Comparison of ENCODE assay signal across 19 mouse cellular contexts in genomic region chr11:101470206-101470605, GRCm38 (mm10). TPM values are rescaled to one million over a fixed set of nuclear protein-coding genes. Genes with fewer than 3 reads are reported as not detected.
DNase-seq lines count a peak whose midpoint lies in the region; ATAC-seq lines count a peak whose summit lies in the region.
"Had no signal": no experiment of that assay in that cellular context is flagged by ENCODE, and none has a peak within 500 bp of the region (broad histone marks: within the 10 kb centered on the region; RNA-seq: fewer than 3 reads in every experiment).

No protein-coding gene starts in this region.

- no peaks in the 10 kb centered on the region for H3K9me3 ChIP-seq in heart, embryonic 14.5 days (ENCODE audit: control insufficient read depth, low read length)
- H3K9me3 ChIP-seq in forebrain, embryonic 11.5 days (ENCODE audit: control insufficient read depth, low read length) = no peaks in the 10 kb centered on the region
- H3K9me3 ChIP-seq in hindbrain, embryonic 14.5 days (ENCODE audit: control insufficient read depth, low read length) = no peaks in the 10 kb centered on the region
- H3K9me3 ChIP-seq in neural tube, embryonic 14.5 days (ENCODE audit: control insufficient read depth, low read length) = no peaks in the 10 kb centered on the region
- H3K9me3 ChIP-seq: embryonic facial prominence, embryonic 12.5 days; G1E; limb, embryonic 13.5 days had no signal

- H3K27me3 ChIP-seq in heart, embryonic 14.5 days (ENCODE audit: control insufficient read depth, insufficient read depth, low read length) = no peaks in the 10 kb centered on the region
- no peaks in the 10 kb centered on the region for H3K27me3 ChIP-seq in forebrain, embryonic 11.5 days (ENCODE audit: control insufficient read depth, insufficient read depth, low read length)
- H3K27me3 ChIP-seq in hindbrain, embryonic 14.5 days (ENCODE audit: control insufficient read depth, insufficient read depth, low read length) = no peaks in the 10 kb centered on the region
- no peaks in the 10 kb centered on the region for H3K27me3 ChIP-seq in neural tube, embryonic 14.5 days (ENCODE audit: control insufficient read depth, insufficient read depth, low read length)

- peak overlapping the region; percentile 30; the same call in 1 of the 2 replicates for H3K9ac ChIP-seq in heart, embryonic 14.5 days (ENCODE audit: low read length)
- no peak overlapping the region; the same call in 1 of the 2 replicates for H3K9ac ChIP-seq in forebrain, embryonic 11.5 days (ENCODE audit: low read length)
- H3K9ac ChIP-seq in hindbrain, embryonic 14.5 days = peak overlapping the region; percentile 29; the same call in 1 of the 2 replicates
- no peak overlapping the region for H3K9ac ChIP-seq in neural tube, embryonic 14.5 days (replicated peaks; ENCODE audit: low read depth, low read length)
- H3K9ac ChIP-seq: embryonic facial prominence, embryonic 12.5 days; limb, embryonic 13.5 days had no signal

- no peak for DNase-seq in heart, adult 9 months (ENCODE audit: low spot score in 2 of 2)
- no peak for DNase-seq in forebrain, embryonic 11.5 days (ENCODE audit: low spot score)
- no peak for DNase-seq in hindbrain, embryonic 14.5 days (ENCODE audit: low spot score)
- no peak for DNase-seq in cerebellum, postnatal 4 days (ENCODE audit: low spot score in 2 of 2)
- DNase-seq: adrenal gland, postnatal 25 days; B cell, adult 2 months; cerebellum, postnatal 25 days; kidney, adult 18-20 months; kidney, postnatal 36 days; lung, postnatal 36 days; spleen, adult 18-20 months had no signal

- peak overlapping the region in 1 of 2 experiments; percentile 33; a peak in 1 of 4 replicates for H3K27ac ChIP-seq in heart, embryonic 14.5 days (replicated peaks in 1 of 2; ENCODE audit: control insufficient read depth in 1 of 2, insufficient read depth in 1 of 2, low read depth in 2 of 2, low read length in 2 of 2)
- H3K27ac ChIP-seq in forebrain, embryonic 11.5 days (ENCODE audit: low read depth, low read length) = no peak overlapping the region
- H3K27ac ChIP-seq in hindbrain, embryonic 14.5 days = no peak overlapping the region
- no peak overlapping the region for H3K27ac ChIP-seq in neural tube, embryonic 14.5 days (ENCODE audit: low read depth, low read length)
- H3K27ac ChIP-seq: embryonic facial prominence, embryonic 12.5 days; left cerebral cortex, adult 2 months; limb, embryonic 13.5 days had no signal

- WGBS in heart, embryonic 14.5 days = 33% methylated on average over 7 of the region's 7 CpGs
- 13% methylated on average over 7 of the region's 7 CpGs for WGBS in forebrain, embryonic 11.5 days
- WGBS in hindbrain, embryonic 14.5 days = 16% methylated on average over 7 of the region's 7 CpGs
- 24% methylated on average over 7 of the region's 7 CpGs for WGBS in neural tube, embryonic 14.5 days

- ATAC-seq in heart, embryonic 14.5 days (ENCODE audit: insufficient number of reproducible peaks, insufficient read depth, low FRiP score, low read depth) = no peak
- ATAC-seq in forebrain, embryonic 11.5 days (replicated peaks; ENCODE audit: low FRiP score) = no peak
- ATAC-seq in hindbrain, embryonic 14.5 days (ENCODE audit: low FRiP score) = no peak
- no peak for ATAC-seq in neural tube, embryonic 14.5 days (ENCODE audit: low read depth)
- no peak for ATAC-seq in erythroblast, adult 5-6 weeks (replicated peaks; ENCODE audit: low FRiP score, poor library complexity, severe bottlenecking)
- no peak for ATAC-seq in monocyte, adult 5-6 weeks (replicated peaks; ENCODE audit: insufficient number of reproducible peaks, low FRiP score, low TSS enrichment, poor library complexity, severe bottlenecking)

- H3K4me3 ChIP-seq in heart, embryonic 14.5 days (ENCODE audit: control insufficient read depth in 1 of 2, insufficient read depth in 1 of 2, low read depth in 1 of 2, low read length in 2 of 2) = no peak overlapping the region
- H3K4me3 ChIP-seq in forebrain, embryonic 11.5 days (ENCODE audit: low read depth, low read length) = peak overlapping the region; percentile 0; the same call in 1 of the 2 replicates
- no peak overlapping the region for H3K4me3 ChIP-seq in hindbrain, embryonic 14.5 days (replicated peaks; ENCODE audit: low read length)
- H3K4me3 ChIP-seq in neural tube, embryonic 14.5 days (ENCODE audit: low read depth, low read length) = no peak overlapping the region
- H3K4me3 ChIP-seq: embryonic facial prominence, embryonic 12.5 days; left cerebral cortex, adult 2 months; limb, embryonic 13.5 days had no signal

- no peak overlapping the region for H3K4me2 ChIP-seq in heart, embryonic 14.5 days (ENCODE audit: low read length)
- H3K4me2 ChIP-seq in forebrain, embryonic 11.5 days (ENCODE audit: low read depth, low read length, severe bottlenecking) = peak overlapping the region; percentile 22; the same call in 1 of the 2 replicates
- peak overlapping the region; percentile 13 for H3K4me2 ChIP-seq in hindbrain, embryonic 14.5 days (replicated peaks)
- peak overlapping the region; percentile 16; the same call in 1 of the 2 replicates for H3K4me2 ChIP-seq in neural tube, embryonic 14.5 days (ENCODE audit: low read depth, low read length)
- H3K4me2 ChIP-seq: embryonic facial prominence, embryonic 12.5 days; limb, embryonic 13.5 days had no signal

- H3K4me1 ChIP-seq in heart, embryonic 14.5 days (ENCODE audit: control insufficient read depth in 2 of 2, insufficient read depth in 2 of 2, low read length in 2 of 2) = peaks cover 12 to 17% of the 10 kb centered on the region in 2 experiments
- H3K4me1 ChIP-seq in forebrain, embryonic 11.5 days (replicated peaks; ENCODE audit: control insufficient read depth, insufficient read depth, low read length) = peaks cover 9% of the 10 kb centered on the region; the same call in 1 of the 2 replicates
- peaks cover 13% of the 10 kb centered on the region for H3K4me1 ChIP-seq in hindbrain, embryonic 14.5 days (replicated peaks; ENCODE audit: control insufficient read depth, insufficient read depth, low read length)
- H3K4me1 ChIP-seq in neural tube, embryonic 14.5 days (ENCODE audit: control insufficient read depth, insufficient read depth, low read length) = peaks cover 15% of the 10 kb centered on the region; the same call in 1 of the 2 replicates

- no peaks in the 10 kb centered on the region for H3K36me3 ChIP-seq in heart, embryonic 14.5 days (ENCODE audit: control insufficient read depth, insufficient read depth, low read length)
- no peaks in the 10 kb centered on the region for H3K36me3 ChIP-seq in forebrain, embryonic 11.5 days (ENCODE audit: control insufficient read depth, insufficient read depth, low read length)
- peaks cover 10% of the 10 kb centered on the region for H3K36me3 ChIP-seq in hindbrain, embryonic 14.5 days (replicated peaks; ENCODE audit: control insufficient read depth, insufficient read depth)
- H3K36me3 ChIP-seq in neural tube, embryonic 14.5 days (ENCODE audit: control insufficient read depth, insufficient read depth, low read length) = no peaks in the 10 kb centered on the region
- H3K36me3 ChIP-seq: embryonic facial prominence, embryonic 12.5 days; limb, embryonic 13.5 days had no signal

RNA-seq across cellular contexts. Expression of gene Vat1, which starts 4.2 kb away (rescaled TPM):
- 24.7 and 31.6 TPM in 2 replicates for polyA plus RNA-seq in heart, embryonic 14.5 days (2014; fragmentation: Nextera tagmentation; extraction: Ambion mirVana)
- 47.0 and 51.4 TPM in 2 replicates for polyA plus RNA-seq in forebrain, embryonic 11.5 days (2014; fragmentation: Nextera tagmentation; extraction: Ambion mirVana)
- 99.9 and 117 TPM in 2 replicates for polyA plus RNA-seq in hindbrain, embryonic 14.5 days (2014; fragmentation: Nextera tagmentation; extraction: Ambion mirVana)
- 67.4 and 90.8 TPM in 2 replicates for polyA plus RNA-seq in neural tube, embryonic 14.5 days (2014; fragmentation: Nextera tagmentation; extraction: Ambion mirVana)
- total RNA-seq in erythroblast, adult 5-6 weeks (2015; ENCODE audit: low replicate concordance) = 12.3 and 16.1 TPM in 2 replicates
- 6.7 and 8.1 TPM in 2 replicates for total RNA-seq in erythroblast, adult 5-6 weeks (2017; ENCODE audit: low replicate concordance)
- 13.9 to 14.1 TPM (median 13.9 TPM) in 3 replicates for total RNA-seq in monocyte, adult 5-6 weeks (2017)

RNA-seq across cellular contexts. Expression of gene Rnd2, which starts 5.4 kb away (rescaled TPM):
- 5.4 and 9.0 TPM in 2 replicates for polyA plus RNA-seq in heart, embryonic 14.5 days (2014; fragmentation: Nextera tagmentation; extraction: Ambion mirVana)
- polyA plus RNA-seq in forebrain, embryonic 11.5 days (2014; fragmentation: Nextera tagmentation; extraction: Ambion mirVana) = 43.5 and 49.0 TPM in 2 replicates
- 51.0 and 52.5 TPM in 2 replicates for polyA plus RNA-seq in hindbrain, embryonic 14.5 days (2014; fragmentation: Nextera tagmentation; extraction: Ambion mirVana)
- 37.9 and 61.8 TPM in 2 replicates for polyA plus RNA-seq in neural tube, embryonic 14.5 days (2014; fragmentation: Nextera tagmentation; extraction: Ambion mirVana)
- not detected in 2 replicates for total RNA-seq in erythroblast, adult 5-6 weeks (2015; ENCODE audit: low replicate concordance)
- total RNA-seq in erythroblast, adult 5-6 weeks (2017; ENCODE audit: low replicate concordance) = 1.4 TPM in 1 of 2 replicates, not detected in the other
- not detected in 3 replicates for total RNA-seq in monocyte, adult 5-6 weeks (2017)

RNA-seq across cellular contexts. Expression of gene Ifi35, which starts 22.0 kb away (rescaled TPM):
- 17.1 and 17.3 TPM in 2 replicates for polyA plus RNA-seq in heart, embryonic 14.5 days (2014; fragmentation: Nextera tagmentation; extraction: Ambion mirVana)
- 3.8 and 3.9 TPM in 2 replicates for polyA plus RNA-seq in forebrain, embryonic 11.5 days (2014; fragmentation: Nextera tagmentation; extraction: Ambion mirVana)
- polyA plus RNA-seq in hindbrain, embryonic 14.5 days (2014; fragmentation: Nextera tagmentation; extraction: Ambion mirVana) = 2.6 and 5.4 TPM in 2 replicates
- 1.4 and 2.0 TPM in 2 replicates for polyA plus RNA-seq in neural tube, embryonic 14.5 days (2014; fragmentation: Nextera tagmentation; extraction: Ambion mirVana)
- total RNA-seq in erythroblast, adult 5-6 weeks (2015; ENCODE audit: low replicate concordance) = 71.9 and 78.0 TPM in 2 replicates
- 62.4 and 81.0 TPM in 2 replicates for total RNA-seq in erythroblast, adult 5-6 weeks (2017; ENCODE audit: low replicate concordance)
- total RNA-seq in monocyte, adult 5-6 weeks (2017) = 65.6 to 68.1 TPM (median 67.1 TPM) in 3 replicates

RNA-seq across cellular contexts. Expression of gene Rpl27, which starts 28.1 kb away (rescaled TPM):
- 245 and 260 TPM in 2 replicates for polyA plus RNA-seq in heart, embryonic 14.5 days (2014; fragmentation: Nextera tagmentation; extraction: Ambion mirVana)
- 370 and 424 TPM in 2 replicates for polyA plus RNA-seq in forebrain, embryonic 11.5 days (2014; fragmentation: Nextera tagmentation; extraction: Ambion mirVana)
- polyA plus RNA-seq in hindbrain, embryonic 14.5 days (2014; fragmentation: Nextera tagmentation; extraction: Ambion mirVana) = 248 and 297 TPM in 2 replicates
- polyA plus RNA-seq in neural tube, embryonic 14.5 days (2014; fragmentation: Nextera tagmentation; extraction: Ambion mirVana) = 257 and 271 TPM in 2 replicates
- total RNA-seq in erythroblast, adult 5-6 weeks (2015; ENCODE audit: low replicate concordance) = 108 and 182 TPM in 2 replicates
- total RNA-seq in erythroblast, adult 5-6 weeks (2017; ENCODE audit: low replicate concordance) = 176 and 239 TPM in 2 replicates
- total RNA-seq in monocyte, adult 5-6 weeks (2017) = 465 to 1,168 TPM (median 1,010 TPM) in 3 replicates

RNA-seq across cellular contexts. Expression of gene Ptges3l, which starts 45.1 kb away (rescaled TPM):
- 81.7 and 96.0 TPM in 2 replicates for polyA plus RNA-seq in heart, embryonic 14.5 days (2014; fragmentation: Nextera tagmentation; extraction: Ambion mirVana)
- polyA plus RNA-seq in forebrain, embryonic 11.5 days (2014; fragmentation: Nextera tagmentation; extraction: Ambion mirVana) = 1.6 and 2.7 TPM in 2 replicates
- polyA plus RNA-seq in hindbrain, embryonic 14.5 days (2014; fragmentation: Nextera tagmentation; extraction: Ambion mirVana) = 1.9 and 2.2 TPM in 2 replicates
- polyA plus RNA-seq in neural tube, embryonic 14.5 days (2014; fragmentation: Nextera tagmentation; extraction: Ambion mirVana) = 1.8 and 3.0 TPM in 2 replicates
- 2.9 TPM in 1 of 2 replicates, not detected in the other for total RNA-seq in erythroblast, adult 5-6 weeks (2015; ENCODE audit: low replicate concordance)
- not detected in 2 replicates for total RNA-seq in erythroblast, adult 5-6 weeks (2017; ENCODE audit: low replicate concordance)
- 2.7 TPM in 1 of 3 replicates, not detected in the others for total RNA-seq in monocyte, adult 5-6 weeks (2017)

Comparison
In these comparisons a context has a peak if more than half of its experiments do, and no peak if none do; other contexts are left out.
1. H3K9ac ChIP-seq: peak in heart, embryonic 14.5 days (single experiment) and hindbrain, embryonic 14.5 days (single experiment); none in forebrain, embryonic 11.5 days (single experiment) and neural tube, embryonic 14.5 days (single experiment).